Mouse (Mus musculus) limb, embryonic 11.5 days (tissue): ENCODE data around the gene Evi5l. TPM values are rescaled to one million over a fixed set of nuclear protein-coding genes. Genes with fewer than 3 reads are reported as not detected.

Source experiments
- ATAC-seq: fragments of 200-750 bp; cut with Nextera tagmentation; 2 replicates; pipeline ENCODE4 v1.8.0; 2017; ENCODE audit warnings: low read depth; ENCODE audit not compliant: insufficient number of reproducible peaks, low FRiP score, low TSS enrichment
- DNase-seq: peaks from one replicate; pipeline ENCODE4 v3.0.0-alpha.2; 2015; ENCODE audit warnings: low spot score
- H3K27ac ChIP-seq: fragments of 300-500 bp; sonication (generic); replicated peaks from 2 replicates; pipeline ENCODE4 v1.5.1; 2014; ENCODE audit warnings: low read depth, mild to moderate bottlenecking, low read length
- H3K27me3 ChIP-seq: fragments of 300-500 bp; sonication (generic); 2 replicates; pipeline ENCODE4 v1.6.1; 2014; ENCODE audit warnings: mild to moderate bottlenecking, low read length, mixed read lengths; ENCODE audit not compliant: control insufficient read depth, insufficient read depth
- H3K36me3 ChIP-seq: fragments of 300-500 bp; sonication (generic); 2 replicates; pipeline ENCODE4 v1.6.1; 2014; ENCODE audit warnings: mild to moderate bottlenecking, low read length, moderate library complexity, mixed read lengths; ENCODE audit not compliant: control insufficient read depth, insufficient read depth
- H3K4me1 ChIP-seq: fragments of 300-500 bp; sonication (generic); 2 replicates; pipeline ENCODE4 v1.6.1; 2014; ENCODE audit warnings: low read length, mixed read lengths; ENCODE audit not compliant: control insufficient read depth, insufficient read depth
- H3K4me2 ChIP-seq: fragments of 300-500 bp; sonication (generic); 2 replicates; pipeline ENCODE4 v1.6.1; 2014; ENCODE audit warnings: low read depth, mild to moderate bottlenecking, moderate library complexity; ENCODE audit not compliant: severe bottlenecking
- H3K4me3 ChIP-seq: fragments of 300-500 bp; sonication (generic); 2 replicates; pipeline ENCODE4 v1.5.1; 2014; ENCODE audit warnings: low read depth, low read length
- H3K9ac ChIP-seq: fragments of 300-500 bp; sonication (generic); 2 replicates; pipeline ENCODE4 v1.6.1; 2014; ENCODE audit warnings: mild to moderate bottlenecking, low read length
- H3K9me3 ChIP-seq: fragments of 300-500 bp; sonication (generic); 2 replicates; pipeline ENCODE4 v1.6.1; 2016; ENCODE audit warnings: low read length; ENCODE audit not compliant: control insufficient read depth
- WGBS: fragments of 180-500 bp; shearing (Covaris S2); extraction: QIAGEN DNeasy Blood & Tissue Kit; methylation state at CpG from one replicate; pipeline ENCODE4 v1.1.7; 2014; 5-methylcytosine and 5-hydroxymethylcytosine counted together
- polyA plus RNA-seq: library from polyadenylated mRNA; unstranded; fragments of >200 nt; fragmentation: Nextera tagmentation; extraction: Ambion mirVana; gene quantifications from 2 replicates; pipeline ENCODE4 v1.2.1, GENCODE M21; 2014

Gene Evi5l
- polyA plus RNA-seq, 1 experiment from 2014 or later, result 17.2 TPM

DNA sequence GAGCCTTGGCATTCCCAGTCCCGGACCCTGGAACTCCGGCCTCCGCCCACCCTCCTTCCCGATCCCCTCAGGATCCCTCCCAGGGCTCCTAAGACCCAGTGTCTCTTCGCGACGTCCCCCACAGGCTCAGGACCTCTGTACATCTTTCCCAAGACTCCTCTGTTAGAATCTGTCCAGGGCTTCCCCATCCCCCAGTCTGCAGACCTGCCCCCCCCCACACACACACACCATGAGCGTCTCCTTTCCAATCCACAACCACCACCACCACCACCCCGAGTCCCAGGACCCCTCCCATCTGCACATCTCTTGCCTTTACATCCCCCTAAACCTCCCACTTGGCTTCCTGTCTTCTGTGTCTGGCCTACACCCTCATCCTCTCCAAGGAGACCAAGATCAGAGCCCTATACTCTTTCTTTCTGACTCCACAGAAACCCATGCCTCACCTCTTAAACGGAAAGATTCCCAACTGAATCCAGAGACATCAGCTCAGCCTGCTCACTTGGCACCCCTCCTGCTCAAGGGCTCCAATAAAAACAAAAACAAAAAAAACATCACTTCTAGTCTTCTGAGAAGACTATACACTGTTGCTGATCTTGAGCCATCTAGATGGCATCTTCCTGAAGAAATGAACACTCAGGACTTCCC is 636 bp downstream of the Evi5l start:
- H3K4me3 ChIP-seq, result peak overlapping the region; percentile 83
- H3K4me1 ChIP-seq, result no peaks in the 10 kb centered on the region
- H3K9me3 ChIP-seq, result no peaks in the 10 kb centered on the region
- ATAC-seq, result no peak
- H3K4me2 ChIP-seq, result peak overlapping the region; percentile 75
- no peaks in the 10 kb centered on the region for H3K27me3 ChIP-seq
- no peak for DNase-seq
- H3K9ac ChIP-seq, result peak overlapping the region; percentile 73
- no peak overlapping the region for H3K27ac ChIP-seq
- 15% methylated on average over 10 of the region's 10 CpGs for WGBS
- no peaks in the 10 kb centered on the region for H3K36me3 ChIP-seq

DNA sequence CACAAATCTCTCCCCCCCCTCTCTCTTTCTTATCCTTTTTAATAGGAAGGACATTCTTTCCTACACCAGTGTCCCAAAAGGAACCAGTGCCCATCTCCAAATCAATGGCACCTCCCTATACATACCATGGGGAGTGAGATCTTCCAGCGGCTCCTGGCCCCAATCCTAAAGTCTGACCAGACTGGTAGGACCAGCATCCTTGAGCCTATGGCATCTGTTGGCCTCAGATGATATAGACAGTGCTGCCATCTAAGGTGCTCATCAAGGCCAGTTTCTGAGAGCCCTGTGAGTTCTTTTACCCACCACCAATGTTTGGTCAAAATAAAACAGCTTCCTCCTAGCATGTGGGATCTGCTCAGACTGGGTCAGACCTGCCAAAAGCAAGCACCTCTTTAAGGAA is 1.6 kb downstream of the Evi5l start:
- no peak for ATAC-seq

DNA sequence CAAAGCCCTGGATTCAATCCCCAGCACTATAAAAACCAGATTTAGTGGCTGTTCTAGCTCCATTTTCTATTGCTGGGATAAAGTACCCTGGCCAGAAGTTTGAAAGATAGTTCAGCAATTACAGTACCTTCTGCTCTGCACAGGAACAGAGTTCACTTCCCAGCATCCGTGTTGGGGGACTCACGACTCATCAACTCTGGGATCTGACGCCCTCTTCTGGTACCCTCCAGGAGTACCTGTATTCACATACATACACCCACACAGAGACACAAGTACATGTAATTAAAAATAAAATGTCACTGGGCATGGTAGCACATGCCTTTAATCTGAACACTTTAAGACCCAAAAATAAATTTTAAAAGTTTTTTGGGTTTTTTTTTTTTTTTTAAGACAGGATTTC is 6.1 kb downstream of the Evi5l start:
- Histone ChIP-seq H3K9me3 (no peaks in the 10 kb centered on the region), H3K4me2 (no peak overlapping the region), H3K27ac (no peak overlapping the region), H3K9ac (no peak overlapping the region), H3K27me3 (no peaks in the 10 kb centered on the region), H3K4me1 (no peaks in the 10 kb centered on the region), H3K36me3 (no peaks in the 10 kb centered on the region), H3K4me3 (no peak overlapping the region)
- DNase-seq (no peak), ATAC-seq (no peak)
- 64% methylated on average over 3 of the region's 3 CpGs for WGBS

More for the DNA sequence above, 1.6 kb downstream of the Evi5l start:
- DNase-seq, result no peak
- Histone ChIP-seq H3K9me3 (no peaks in the 10 kb centered on the region), H3K27ac (no peak overlapping the region), H3K36me3 (no peaks in the 10 kb centered on the region), H3K4me2 (no peak overlapping the region), H3K4me1 (no peaks in the 10 kb centered on the region), H3K27me3 (no peaks in the 10 kb centered on the region), H3K9ac (no peak overlapping the region), H3K4me3 (no peak overlapping the region)
- 93% methylated on average over 1 of the region's 1 CpGs for WGBS

DNA sequence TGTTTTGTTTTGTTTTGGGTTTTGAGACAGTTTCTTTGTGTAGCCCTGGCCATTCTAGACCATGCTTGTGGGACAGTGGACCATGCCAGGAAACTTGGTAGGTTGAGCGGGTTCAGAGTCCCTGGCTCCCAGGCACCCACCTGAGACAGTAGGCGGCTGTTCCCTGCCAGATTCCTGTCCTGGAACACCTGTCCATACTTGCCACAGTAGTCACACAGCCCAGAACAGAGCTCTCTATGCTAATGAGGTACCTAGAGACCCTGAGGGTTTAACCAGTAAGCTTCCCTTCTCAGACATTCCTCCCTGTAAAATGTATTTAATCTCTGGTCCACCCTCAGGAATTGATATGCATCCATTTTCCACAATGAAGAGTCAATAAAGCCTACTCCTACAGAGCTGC is 7.7 kb downstream of the Evi5l start:
- WGBS, result 66% methylated on average over 2 of the region's 2 CpGs
- no peak for ATAC-seq

DNA sequence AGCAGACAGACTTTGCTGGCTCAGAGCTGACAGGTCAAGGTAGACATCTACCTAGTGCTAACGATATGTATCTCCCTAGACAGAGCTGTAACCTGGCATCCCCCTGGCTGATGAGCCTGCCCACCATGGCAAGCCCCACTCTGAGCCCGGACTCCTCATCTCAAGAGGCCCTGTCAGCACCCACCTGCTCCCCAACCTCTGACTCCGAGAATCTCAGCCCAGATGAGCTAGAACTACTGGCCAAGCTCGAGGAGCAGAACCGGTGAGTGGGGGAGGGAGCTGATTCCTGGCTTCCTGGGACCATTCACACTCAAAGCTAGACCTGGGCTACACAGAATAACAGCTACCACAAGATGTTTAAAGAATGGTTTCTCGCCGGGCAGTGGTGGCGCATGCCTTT is 17.0 kb downstream of the Evi5l start:
- Histone ChIP-seq H3K27ac (no peak overlapping the region), H3K4me2 (no peak overlapping the region), H3K4me3 (no peak overlapping the region), H3K27me3 (no peaks in the 10 kb centered on the region), H3K9me3 (no peaks in the 10 kb centered on the region), H3K4me1 (no peaks in the 10 kb centered on the region), H3K9ac (no peak overlapping the region), H3K36me3 (no peaks in the 10 kb centered on the region; the same call in 1 of the 2 replicates)
- WGBS, result 82% methylated on average over 8 of the region's 8 CpGs
- DNase-seq (no peak), ATAC-seq (no peak)

More for the DNA sequence above, 7.7 kb downstream of the Evi5l start:
- H3K9me3 ChIP-seq, result no peaks in the 10 kb centered on the region
- H3K36me3 ChIP-seq, result no peaks in the 10 kb centered on the region
- no peak overlapping the region for H3K4me3 ChIP-seq
- no peaks in the 10 kb centered on the region for H3K27me3 ChIP-seq
- H3K27ac ChIP-seq, result no peak overlapping the region
- no peak overlapping the region for H3K4me2 ChIP-seq
- no peaks in the 10 kb centered on the region for H3K4me1 ChIP-seq
- DNase-seq, result no peak
- H3K9ac ChIP-seq, result no peak overlapping the region

DNA sequence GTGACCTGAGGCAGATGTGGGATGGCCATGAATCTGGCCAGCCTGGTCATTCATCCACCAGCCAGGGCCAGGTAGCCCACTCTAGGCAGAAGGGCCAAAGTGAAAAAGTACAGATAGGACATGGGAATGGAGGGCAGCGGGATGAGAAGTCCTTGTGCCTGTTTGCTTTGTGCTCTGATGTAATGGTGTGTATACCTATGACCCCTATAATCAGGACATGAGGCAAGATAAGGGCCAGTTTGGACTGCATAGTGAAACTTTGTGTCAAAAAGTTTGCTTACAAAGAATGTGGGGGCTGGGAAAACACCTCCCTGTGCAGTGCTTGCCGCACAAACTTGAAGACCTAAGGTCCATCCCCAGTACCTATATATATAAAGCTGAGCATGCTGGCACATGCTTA is 19.8 kb downstream of the Evi5l start:
- Histone ChIP-seq H3K4me1 (no peaks in the 10 kb centered on the region), H3K9ac (no peak overlapping the region), H3K9me3 (no peaks in the 10 kb centered on the region), H3K4me2 (no peak overlapping the region), H3K27ac (no peak overlapping the region), H3K36me3 (no peaks in the 10 kb centered on the region; the same call in 1 of the 2 replicates), H3K27me3 (no peaks in the 10 kb centered on the region), H3K4me3 (no peak overlapping the region)
- no peak for DNase-seq
- ATAC-seq, result no peak
- WGBS, result 87% methylated on average over 2 of the region's 2 CpGs

DNA sequence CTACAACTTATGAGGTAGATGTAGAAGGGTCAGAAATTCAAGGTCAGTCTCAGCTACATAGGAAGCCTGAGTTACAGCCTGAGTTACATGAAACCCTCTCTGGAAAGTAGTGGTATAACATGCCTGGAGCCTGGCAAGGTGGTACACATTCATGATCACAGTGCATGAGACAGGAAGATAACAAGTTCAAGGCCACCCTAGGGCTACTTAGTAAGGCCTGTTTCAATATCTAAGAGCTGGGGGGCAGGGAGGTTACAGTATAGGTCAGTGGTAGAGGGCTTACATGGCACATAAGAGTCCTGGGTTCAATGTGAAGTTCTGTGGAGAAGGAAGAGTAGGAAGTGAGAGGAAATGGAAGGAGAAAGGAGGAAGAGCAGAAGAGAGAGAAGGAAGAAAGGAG is 22.2 kb downstream of the Evi5l start:
- ATAC-seq, result no peak
- Histone ChIP-seq H3K36me3 (no peaks in the 10 kb centered on the region; the same call in 1 of the 2 replicates), H3K4me3 (no peak overlapping the region), H3K4me1 (no peaks in the 10 kb centered on the region), H3K9me3 (no peaks in the 10 kb centered on the region), H3K4me2 (no peak overlapping the region), H3K9ac (no peak overlapping the region), H3K27ac (no peak overlapping the region), H3K27me3 (no peaks in the 10 kb centered on the region)
- DNase-seq, result no peak

DNA sequence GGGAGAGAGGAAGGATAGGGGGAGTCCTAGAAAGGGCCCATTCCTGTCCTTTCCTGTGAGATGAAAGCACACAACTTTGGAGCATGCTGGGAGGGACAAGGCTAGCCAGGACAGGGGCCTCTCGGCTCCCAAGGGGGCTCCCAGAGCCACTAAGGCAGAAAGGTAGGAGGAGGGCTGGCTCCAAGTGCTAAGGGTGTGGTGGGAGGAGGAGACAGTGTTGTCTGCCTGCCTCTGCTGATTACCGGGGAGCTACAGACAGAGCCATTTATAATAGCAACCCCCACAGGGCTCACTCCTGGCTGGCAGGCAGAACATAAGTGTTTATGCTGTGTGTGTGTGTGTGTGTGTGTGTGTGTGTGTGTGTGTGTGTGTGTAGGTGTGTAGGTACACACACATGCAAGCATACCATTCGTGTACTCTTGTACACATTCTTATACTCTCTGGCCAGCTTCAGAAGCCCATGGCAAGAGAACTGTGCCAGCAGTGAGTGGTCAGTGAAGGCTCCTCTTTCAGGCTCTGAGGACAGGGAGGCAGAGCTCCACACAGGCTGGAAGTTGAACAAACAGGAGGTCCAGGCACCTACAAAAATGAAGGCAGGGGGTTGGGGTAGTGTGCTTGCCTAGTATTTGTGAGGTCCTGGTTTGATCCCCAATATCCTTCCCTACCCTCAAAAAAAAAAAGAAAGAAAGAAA is 22.8 kb downstream of the Evi5l start:
- H3K4me2 ChIP-seq, result no peak overlapping the region
- no peaks in the 10 kb centered on the region for H3K27me3 ChIP-seq
- no peak for ATAC-seq
- H3K4me3 ChIP-seq, result no peak overlapping the region
- H3K9ac ChIP-seq, result no peak overlapping the region
- 23% methylated on average over 3 of the region's 3 CpGs for WGBS
- H3K27ac ChIP-seq, result no peak overlapping the region
- no peak for DNase-seq
- no peaks in the 10 kb centered on the region; the same call in 1 of the 2 replicates for H3K36me3 ChIP-seq
- H3K9me3 ChIP-seq, result no peaks in the 10 kb centered on the region
- H3K4me1 ChIP-seq, result no peaks in the 10 kb centered on the region
